Mouse (Mus musculus): ENCODE data around the gene Lair1.

DNA sequence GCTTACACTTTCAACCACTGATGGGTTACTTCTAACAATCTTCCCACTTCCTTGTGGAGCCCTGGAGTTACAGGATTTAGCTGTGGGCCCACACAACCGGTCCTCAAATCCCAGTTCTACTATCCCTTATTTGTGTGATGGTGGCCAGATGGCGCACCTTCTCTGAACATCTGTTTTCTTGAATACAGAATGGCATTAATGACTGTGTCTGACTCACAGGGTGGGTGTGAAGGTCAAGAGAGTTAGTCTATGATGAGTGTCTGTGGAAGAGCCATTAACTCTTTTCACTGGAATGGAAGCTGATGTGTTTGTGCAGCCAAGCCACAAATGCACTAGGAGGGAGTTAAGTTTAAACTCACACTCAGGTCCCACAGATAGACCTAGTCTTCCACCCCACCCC, 35.3 kb upstream of the Lair1 start:
- no peak for TF ChIP-seq CTCF (IDR thresholded peaks at IDR 0.05)
- no peak for TF ChIP-seq EP300 (IDR thresholded peaks at IDR 0.05)
